Mouse (Mus musculus) monocyte, adult 5-6 weeks (primary cell): ENCODE results near the gene Gm10184. TPM values are rescaled to one million over a fixed set of nuclear protein-coding genes. Genes with fewer than 3 reads are reported as not detected.
"Not testable (repeated sequence)": the region's sequence is repeated elsewhere in the genome, so short reads cannot be mapped to it uniquely, and the experiment has no call there.

Experiments used
- ATAC-seq: fragments of 153-309, 156-312 bp; replicated peaks from 2 replicates; pipeline ENCODE4 v1.8.0; 2017; ENCODE audit warnings: mild to moderate bottlenecking; ENCODE audit not compliant: low TSS enrichment, insufficient number of reproducible peaks, severe bottlenecking, poor library complexity, low FRiP score
- total RNA-seq: library from RNA; stranded (forward); fragments of 200-1000, 200-491, 200-594 nt; gene quantifications from 3 replicates; pipeline ENCODE4 v1.2.3, GENCODE M21; 2017

The Gm10184 gene
- 33.5 to 57.1 TPM (median 56.9 TPM) in 3 replicates for total RNA-seq

GRCm38 (mm10) chr17:89910349-89910748 lies at the start of gene Gm10184:
Gm10184 (minus strand) TSS chr17:89910449.
- no peak for ATAC-seq

GRCm38 (mm10) chr17:89933950-89934349 lies 23.7 kb upstream of the Gm10184 start:
- no peak for ATAC-seq

DNA sequence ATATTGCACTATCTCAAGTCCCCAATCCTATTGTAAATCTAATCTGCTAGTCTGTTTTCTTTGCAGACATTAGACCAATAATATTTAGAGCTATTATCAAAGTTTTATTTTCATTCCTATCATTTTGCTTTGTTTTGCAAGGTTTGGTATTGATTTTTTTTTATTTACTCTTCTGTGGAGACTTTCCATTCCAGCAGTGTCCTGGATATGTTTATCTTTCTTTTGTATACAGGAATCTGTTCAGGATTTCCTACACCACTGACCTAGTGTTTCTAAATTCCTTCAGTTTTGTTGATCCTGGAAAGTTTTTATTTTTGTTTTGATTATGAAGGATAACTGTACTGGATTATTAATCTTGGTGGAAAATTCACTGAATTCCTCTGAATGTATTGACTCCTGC lies 2.6 kb downstream of the Gm10184 start:
- ATAC-seq = no peak

GRCm38 (mm10) chr17:89904701-89905100 lies 5.5 kb downstream of the Gm10184 start:
- not testable (repeated sequence) for ATAC-seq

DNA sequence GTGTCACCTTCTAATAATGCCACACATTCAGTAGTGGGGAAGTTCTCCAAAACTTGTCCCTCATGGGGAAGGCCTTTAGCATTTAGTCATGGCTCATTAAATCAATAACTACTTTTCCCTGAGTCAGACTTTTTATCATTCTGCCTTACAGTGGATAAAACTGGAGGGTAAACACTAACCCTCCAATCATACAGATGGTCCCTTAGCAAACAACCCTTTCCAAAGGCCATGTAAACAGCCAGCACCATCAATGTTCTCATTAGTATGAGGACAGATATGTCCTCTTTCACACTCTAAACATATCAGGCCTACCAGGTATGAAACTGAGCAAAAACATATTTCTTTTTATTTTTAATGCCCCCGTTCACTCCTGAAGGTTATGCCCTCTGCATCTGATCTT lies 7.5 kb downstream of the Gm10184 start:
- no peak for ATAC-seq

- ATAC-seq = no peak
Measured at GRCm38 (mm10) chr17:89900610-89901009, 9.6 kb downstream of the Gm10184 start.

DNA sequence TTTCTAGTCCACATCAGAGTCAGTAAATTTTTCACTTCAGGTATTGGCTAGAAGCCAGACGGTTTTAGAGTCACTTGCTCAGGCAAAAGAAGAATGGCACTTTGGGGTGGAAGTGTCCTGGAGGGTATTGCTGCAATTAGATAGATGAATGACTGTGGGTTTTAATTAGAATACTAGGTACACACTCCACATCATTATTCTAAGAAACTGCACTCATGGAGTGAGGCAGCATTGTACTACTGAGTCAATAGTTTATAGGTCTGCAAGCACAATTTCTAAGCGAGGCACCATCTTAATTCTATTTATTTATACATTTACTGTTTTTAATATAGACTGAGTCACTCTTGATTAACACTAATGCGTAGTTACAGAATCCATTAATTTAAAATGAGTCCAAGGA lies 10.4 kb downstream of the Gm10184 start:
- ATAC-seq = no peak

DNA sequence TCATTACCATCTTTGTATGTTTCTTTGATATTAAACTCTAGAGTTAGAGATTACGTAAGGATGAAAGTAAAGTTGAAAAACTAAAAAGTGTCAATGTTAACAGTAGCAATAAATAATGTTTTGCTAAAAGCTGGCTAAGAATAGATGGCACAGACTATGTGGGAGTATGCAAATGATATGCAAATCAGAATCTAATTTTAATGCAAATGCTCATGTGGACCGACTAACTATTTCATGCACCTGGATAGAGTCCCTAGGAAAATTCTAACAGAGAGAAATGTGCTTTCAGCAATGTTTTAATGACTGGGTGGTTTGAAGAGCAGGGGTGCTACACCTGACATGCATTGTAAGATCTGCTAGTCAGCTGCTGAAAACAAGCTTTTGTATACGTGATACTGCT lies 45.3 kb downstream of the Gm10184 start:
- ATAC-seq = no peak
